In the genomic region with DNA sequence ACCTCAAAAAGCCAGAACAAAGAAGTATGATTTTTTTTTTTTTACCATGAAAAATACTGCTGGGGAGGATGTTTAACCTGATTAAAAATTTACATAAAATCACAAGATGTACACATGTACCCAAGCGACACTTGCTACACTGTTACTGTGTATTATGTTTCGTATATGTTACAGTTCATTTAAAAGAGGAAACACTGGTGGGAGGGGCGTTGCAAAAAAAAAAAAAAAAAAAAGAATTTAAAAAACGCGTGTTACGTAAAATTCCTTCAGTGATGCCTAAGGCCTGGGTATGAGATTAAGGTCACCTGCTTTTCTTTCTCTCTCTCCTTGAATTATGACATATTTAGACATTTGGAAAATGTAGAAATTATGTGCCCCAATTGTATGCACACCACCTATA, we compare ENCODE assay signal across 12 mouse cellular contexts. TPM values are rescaled to one million over a fixed set of nuclear protein-coding genes. Genes with fewer than 3 reads are reported as not detected.
DNase-seq lines count a peak whose midpoint lies in the region; ATAC-seq lines count a peak whose summit lies in the region.
"Had no signal": no experiment of that assay in that cellular context is flagged by ENCODE, and none has a peak within 500 bp of the region (broad histone marks: within the 10 kb centered on the region; RNA-seq: fewer than 3 reads in every experiment).

No protein-coding gene starts in this region.

- H3K4me3 ChIP-seq in heart, embryonic 15.5 days, result no peak overlapping the region
- H3K4me3 ChIP-seq in midbrain, embryonic 14.5 days (replicated peaks; ENCODE audit: low read depth, low read length), result no peak overlapping the region
- no peak overlapping the region for H3K4me3 ChIP-seq in midbrain, embryonic 15.5 days
- H3K4me3 ChIP-seq: embryonic facial prominence, embryonic 12.5 days had no signal

- no peak for DNase-seq in heart, postnatal 25 days (ENCODE audit: low spot score)
- DNase-seq in midbrain, embryonic 14.5 days, result no peak
- DNase-seq in c-Kit-positive CD71-positive TER-119-positive erythroid progenitor cells, embryonic 14.5 days (ENCODE audit: low spot score), result no peak
- DNase-seq: cerebellum, adult 9-11 months; gastrocnemius, postnatal 36 days had no signal

- H3K36me3 ChIP-seq in heart, embryonic 15.5 days, result no peaks in the 10 kb centered on the region
- no peaks in the 10 kb centered on the region for H3K36me3 ChIP-seq in midbrain, embryonic 14.5 days (ENCODE audit: control insufficient read depth, insufficient read depth, low read length)
- H3K36me3 ChIP-seq in midbrain, embryonic 15.5 days (replicated peaks), result no peaks in the 10 kb centered on the region
- H3K36me3 ChIP-seq: embryonic facial prominence, embryonic 12.5 days had no signal

- 0 out of 2 replicates have a peak, but pooled peaks cover 3% of the 10 kb centered on the region for H3K4me1 ChIP-seq in heart, embryonic 15.5 days (replicated peaks)
- no peaks in the 10 kb centered on the region for H3K4me1 ChIP-seq in midbrain, embryonic 14.5 days (ENCODE audit: control insufficient read depth, insufficient read depth, low read length)
- H3K4me1 ChIP-seq in midbrain, embryonic 15.5 days, result no peaks in the 10 kb centered on the region
- H3K4me1 ChIP-seq: embryonic facial prominence, embryonic 12.5 days had no signal

- 0 out of 2 replicates have a peak, but pooled peaks cover 3% of the 10 kb centered on the region for H3K27me3 ChIP-seq in heart, embryonic 15.5 days
- no peaks in the 10 kb centered on the region for H3K27me3 ChIP-seq in midbrain, embryonic 14.5 days (ENCODE audit: control insufficient read depth, insufficient read depth, low read length)
- no peaks in the 10 kb centered on the region for H3K27me3 ChIP-seq in midbrain, embryonic 15.5 days (replicated peaks)
- H3K27me3 ChIP-seq: embryonic facial prominence, embryonic 12.5 days had no signal

- WGBS in heart, embryonic 15.5 days, result 61% methylated on average over 6 of the region's 6 CpGs
- 79% methylated on average over 6 of the region's 6 CpGs for WGBS in midbrain, embryonic 14.5 days
- 72% methylated on average over 6 of the region's 6 CpGs for WGBS in midbrain, embryonic 15.5 days

- H3K27ac ChIP-seq in heart, embryonic 15.5 days, result no peak overlapping the region
- H3K27ac ChIP-seq in midbrain, embryonic 14.5 days (replicated peaks; ENCODE audit: low read depth, low read length), result no peak overlapping the region
- no peak overlapping the region for H3K27ac ChIP-seq in midbrain, embryonic 15.5 days
- H3K27ac ChIP-seq: embryonic facial prominence, embryonic 12.5 days; kidney, postnatal 0 days had no signal

- H3K9ac ChIP-seq in heart, embryonic 15.5 days, result no peak overlapping the region
- no peak overlapping the region for H3K9ac ChIP-seq in midbrain, embryonic 14.5 days (replicated peaks; ENCODE audit: low read length)
- H3K9ac ChIP-seq in midbrain, embryonic 15.5 days, result no peak overlapping the region
- H3K9ac ChIP-seq: embryonic facial prominence, embryonic 12.5 days had no signal

- ATAC-seq in heart, embryonic 15.5 days (replicated peaks; ENCODE audit: insufficient number of reproducible peaks, insufficient read depth, low FRiP score, low read depth), result no peak
- ATAC-seq in midbrain, embryonic 14.5 days (ENCODE audit: low FRiP score, low TSS enrichment), result no peak
- ATAC-seq in midbrain, embryonic 15.5 days (replicated peaks), result no peak
- peak; percentile 57 for ATAC-seq in granulocyte monocyte progenitor cell, adult 5-6 weeks (replicated peaks; ENCODE audit: poor library complexity, severe bottlenecking)
- ATAC-seq in megakaryocyte progenitor cell, adult 5-6 weeks (replicated peaks; ENCODE audit: poor library complexity), result 0 out of 2 replicates have a peak, but pooled peaks have one; percentile 26
- no peak for ATAC-seq in inflammation-experienced regulatory T-cells, adult 6 months

- H3K9me3 ChIP-seq in heart, embryonic 15.5 days (replicated peaks), result no peaks in the 10 kb centered on the region
- H3K9me3 ChIP-seq in midbrain, embryonic 14.5 days (ENCODE audit: control insufficient read depth, low read length), result no peaks in the 10 kb centered on the region
- H3K9me3 ChIP-seq in midbrain, embryonic 15.5 days, result no peaks in the 10 kb centered on the region
- H3K9me3 ChIP-seq: embryonic facial prominence, embryonic 12.5 days had no signal

- intact Hi-C loops in heart, postnatal 25 days (cut with DNase I), result no loop called here

- peak overlapping the region; percentile 57 for H3K4me2 ChIP-seq in heart, embryonic 15.5 days
- H3K4me2 ChIP-seq in midbrain, embryonic 14.5 days (ENCODE audit: low read length), result peak overlapping the region; percentile 27; the same call in 1 of the 2 replicates
- no peak overlapping the region for H3K4me2 ChIP-seq in midbrain, embryonic 15.5 days

RNA-seq across cellular contexts. Expression of a gene that starts 21.7 kb away (rescaled TPM):
- 52.4 and 53.9 TPM in 2 replicates for polyA plus RNA-seq in heart, embryonic 15.5 days (2015; fragmentation: Nextera tagmentation; extraction: Ambion mirVana)
- total RNA-seq in heart, postnatal 25 days (2021), result 10 to 100 TPM; 46.5 to 53.1 TPM
- 246 and 254 TPM in 2 replicates for polyA plus RNA-seq in midbrain, embryonic 14.5 days (2014; fragmentation: Nextera tagmentation; extraction: Ambion mirVana)
- polyA plus RNA-seq in midbrain, embryonic 15.5 days (2015; fragmentation: Nextera tagmentation; extraction: Ambion mirVana), result 169 and 180 TPM in 2 replicates
- 40.5 and 61.7 TPM in 2 replicates for total RNA-seq in granulocyte monocyte progenitor cell, adult 5-6 weeks (2014; fragmentation: Nextera tagmentation)
- 11.2 and 15.2 TPM in 2 replicates for total RNA-seq in granulocyte monocyte progenitor cell, adult 5-6 weeks (2017)
- 64.9 and 65.5 TPM in 2 replicates for total RNA-seq in megakaryocyte progenitor cell, adult 5-6 weeks (2015)
- total RNA-seq in megakaryocyte progenitor cell, adult 5-6 weeks (2017), result 9.7 and 10.5 TPM in 2 replicates
- polyA plus RNA-seq in inflammation-experienced regulatory T-cells, adult 6 months (2017; shearing (Covaris generic)), result 10 to 100 TPM; 17.3 to 22.4 (median 21.3) TPM

RNA-seq across cellular contexts. Expression of a gene that starts 38.0 kb away (rescaled TPM):
- 168 and 214 TPM in 2 replicates for polyA plus RNA-seq in heart, embryonic 15.5 days (2015; fragmentation: Nextera tagmentation; extraction: Ambion mirVana)
- 100 to 1,000 TPM; 306 to 315 TPM for total RNA-seq in heart, postnatal 25 days (2021)
- 281 and 329 TPM in 2 replicates for polyA plus RNA-seq in midbrain, embryonic 14.5 days (2014; fragmentation: Nextera tagmentation; extraction: Ambion mirVana)
- polyA plus RNA-seq in midbrain, embryonic 15.5 days (2015; fragmentation: Nextera tagmentation; extraction: Ambion mirVana), result 257 and 277 TPM in 2 replicates
- total RNA-seq in granulocyte monocyte progenitor cell, adult 5-6 weeks (2014; fragmentation: Nextera tagmentation), result 33.2 and 35.9 TPM in 2 replicates
- 12.7 and 13.5 TPM in 2 replicates for total RNA-seq in granulocyte monocyte progenitor cell, adult 5-6 weeks (2017)
- total RNA-seq in megakaryocyte progenitor cell, adult 5-6 weeks (2015), result 32.8 and 36.6 TPM in 2 replicates
- total RNA-seq in megakaryocyte progenitor cell, adult 5-6 weeks (2017), result 14.7 and 15.4 TPM in 2 replicates
- polyA plus RNA-seq in inflammation-experienced regulatory T-cells, adult 6 months (2017; shearing (Covaris generic)), result 10 to 100 TPM; 31.9 to 59.6 (median 36.2) TPM

RNA-seq across cellular contexts. Expression of a gene that starts 40.8 kb away (rescaled TPM):
- 6.5 and 7.7 TPM in 2 replicates for polyA plus RNA-seq in heart, embryonic 15.5 days (2015; fragmentation: Nextera tagmentation; extraction: Ambion mirVana)
- total RNA-seq in heart, postnatal 25 days (2021), result 10 to 100 TPM; 12.8 to 14.6 TPM
- 21.1 and 22.0 TPM in 2 replicates for polyA plus RNA-seq in midbrain, embryonic 14.5 days (2014; fragmentation: Nextera tagmentation; extraction: Ambion mirVana)
- 17.9 and 18.2 TPM in 2 replicates for polyA plus RNA-seq in midbrain, embryonic 15.5 days (2015; fragmentation: Nextera tagmentation; extraction: Ambion mirVana)
- 20.5 and 25.2 TPM in 2 replicates for total RNA-seq in granulocyte monocyte progenitor cell, adult 5-6 weeks (2014; fragmentation: Nextera tagmentation)
- 24.4 and 28.6 TPM in 2 replicates for total RNA-seq in granulocyte monocyte progenitor cell, adult 5-6 weeks (2017)
- total RNA-seq in megakaryocyte progenitor cell, adult 5-6 weeks (2015), result 25.7 and 26.0 TPM in 2 replicates
- total RNA-seq in megakaryocyte progenitor cell, adult 5-6 weeks (2017), result 24.8 and 25.4 TPM in 2 replicates
- polyA plus RNA-seq in inflammation-experienced regulatory T-cells, adult 6 months (2017; shearing (Covaris generic)), result 1 to 10 TPM; 3.3 to 5.9 (median 5.4) TPM

Comparison
In these comparisons a context has a peak if more than half of its experiments do, and no peak if none do; other contexts are left out.
1. ATAC-seq: peak in granulocyte monocyte progenitor cell, adult 5-6 weeks (single experiment) and megakaryocyte progenitor cell, adult 5-6 weeks (single experiment); none in heart, embryonic 15.5 days (single experiment), midbrain, embryonic 14.5 days (single experiment), midbrain, embryonic 15.5 days (single experiment) and inflammation-experienced regulatory T-cells, adult 6 months (single experiment).